Mouse (Mus musculus): ENCODE data around the gene Chpf. TPM values are rescaled to one million over a fixed set of nuclear protein-coding genes. Genes with fewer than 3 reads are reported as not detected.

Gene Chpf
- polyA plus RNA-seq, 1 experiment = 52.1 TPM

DNA sequence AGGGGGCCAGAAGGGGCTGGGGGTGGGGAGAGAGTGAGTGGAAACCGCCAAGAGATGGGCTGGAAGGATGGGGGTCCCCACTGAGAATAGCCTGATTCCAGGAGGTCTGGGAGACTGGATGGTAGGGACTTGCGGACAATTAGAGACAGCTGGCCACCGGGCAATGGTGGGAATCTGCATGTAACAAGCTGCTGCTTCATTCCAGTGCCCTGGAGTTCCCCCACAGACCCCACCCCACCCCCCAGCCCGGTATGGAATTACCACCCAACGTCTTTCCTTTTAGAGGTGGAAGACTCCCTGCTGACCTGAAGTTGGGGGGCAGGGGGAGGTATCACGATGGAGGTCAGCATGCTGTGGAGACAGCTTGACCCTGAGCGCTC lies 31.1 kb downstream of the Chpf start:
- H3K4me2 ChIP-seq (ENCODE audit: low read depth) = peak overlapping the region; percentile 18
- peak in 1 of 3 experiments; percentile 7 for TF ChIP-seq MYOD1 (IDR thresholded peaks at IDR 0.05; ENCODE audit: control insufficient read depth in 1 of 3, insufficient read length in 2 of 3, low read depth in 2 of 3)
- no peak for TF ChIP-seq E2F4 (IDR thresholded peaks at IDR 0.05; ENCODE audit: insufficient read depth)
- H3K4me3 ChIP-seq = no peak overlapping the region
- no peaks in the 10 kb centered on the region for H3K79me2 ChIP-seq (ENCODE audit: control insufficient read depth, insufficient read depth)
- no peaks in the 10 kb centered on the region for H3K36me3 ChIP-seq (ENCODE audit: control insufficient read depth, insufficient read depth)
- peaks cover 18% of the 10 kb centered on the region for H3K27me3 ChIP-seq (ENCODE audit: control insufficient read depth, insufficient read depth, insufficient read length)
- H3ac ChIP-seq (ENCODE audit: control insufficient read depth, insufficient read length) = no peak overlapping the region

DNA sequence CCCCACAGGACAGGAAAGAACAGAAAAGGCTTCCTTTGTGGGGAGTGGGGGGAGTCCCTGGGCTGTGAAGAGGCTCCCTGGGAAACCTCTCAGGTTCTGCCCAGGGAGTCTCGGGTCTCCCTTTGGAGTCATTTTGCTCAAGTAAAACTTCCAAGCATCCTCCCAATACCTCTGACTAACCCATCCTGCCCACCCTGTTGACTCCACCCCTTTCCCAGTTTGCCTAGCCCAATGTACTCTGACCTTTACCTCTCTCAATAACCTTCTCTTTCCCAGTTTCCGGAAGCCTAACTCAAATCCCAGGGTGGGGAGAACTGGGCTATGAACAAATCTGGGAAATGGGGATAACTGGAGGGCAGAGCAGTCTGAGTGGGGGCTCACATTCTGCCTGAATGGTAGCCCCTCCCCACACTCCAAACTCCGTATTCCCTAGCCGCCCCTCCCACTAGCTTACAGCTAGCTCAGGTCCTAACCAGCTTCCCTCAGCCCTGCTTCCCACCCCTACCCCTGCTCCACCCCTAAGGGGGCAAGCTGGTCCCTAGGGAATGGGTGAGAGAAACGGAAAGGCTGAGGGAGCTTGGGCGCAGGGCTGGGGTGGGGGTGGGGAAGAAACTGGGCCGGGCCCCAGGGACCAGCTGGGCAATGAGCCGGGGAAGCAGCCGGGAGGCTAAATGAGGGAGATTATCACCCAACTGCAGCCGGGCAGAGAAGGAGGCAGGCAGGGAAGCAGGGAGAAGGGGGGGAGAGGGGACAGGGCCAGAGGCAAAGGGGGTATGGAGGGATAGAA lies 31.6 kb downstream of the Chpf start:
- H3K27me3 ChIP-seq (ENCODE audit: control insufficient read depth, insufficient read depth, insufficient read length) = peaks cover 18% of the 10 kb centered on the region

DNA sequence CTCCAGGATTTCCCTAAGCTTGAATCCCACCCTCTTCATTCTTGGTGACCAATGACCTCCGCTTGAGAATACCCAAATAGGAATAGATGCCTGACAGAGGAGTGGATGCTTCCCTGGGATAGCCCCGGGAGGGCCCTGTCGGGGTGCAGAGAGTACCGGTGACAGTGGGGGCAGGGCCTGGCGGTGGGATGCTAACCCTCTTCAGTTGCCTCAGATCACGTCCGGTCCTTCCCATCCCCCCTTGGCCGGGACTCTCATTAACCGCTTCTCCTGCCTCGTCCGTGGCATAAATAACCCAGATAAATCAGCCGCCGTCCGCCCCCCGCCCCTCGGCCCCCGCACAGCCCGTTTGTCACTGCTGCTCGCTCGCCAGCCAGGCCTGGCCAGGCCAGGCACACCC lies 32.5 kb downstream of the Chpf start:
- Histone ChIP-seq H3K79me2 (ENCODE audit: control insufficient read depth, insufficient read depth) (no peaks in the 10 kb centered on the region), H3K4me2 (ENCODE audit: low read depth) (no peak overlapping the region), H3K27me3 (ENCODE audit: control insufficient read depth, insufficient read depth, insufficient read length) (peaks cover 11% of the 10 kb centered on the region), H3K4me3 (no peak overlapping the region), H3K36me3 (ENCODE audit: control insufficient read depth, insufficient read depth) (peaks cover 3% of the 10 kb centered on the region), H3ac (ENCODE audit: control insufficient read depth, insufficient read length) (no peak overlapping the region)
- TF ChIP-seq POLR2AphosphoS2 (IDR thresholded peaks at IDR 0.05; ENCODE audit: insufficient read length, low read depth) = no peak
- TF ChIP-seq CEBPB (IDR thresholded peaks at IDR 0.05; ENCODE audit: insufficient read depth, poor library complexity, severe bottlenecking) = no peak
- TF ChIP-seq USF1 (IDR thresholded peaks at IDR 0.05; ENCODE audit: low read depth) = no peak
- no peak for TF ChIP-seq TCF12 (IDR thresholded peaks at IDR 0.05; ENCODE audit: insufficient read depth, poor library complexity, severe bottlenecking)
- no peak for TF ChIP-seq E2F4 (IDR thresholded peaks at IDR 0.05; ENCODE audit: insufficient read depth)
- no peak for TF ChIP-seq SRF (IDR thresholded peaks at IDR 0.05; ENCODE audit: control insufficient read depth, insufficient read length, low read depth)
- TF ChIP-seq POLR2A (IDR thresholded peaks at IDR 0.05; ENCODE audit: insufficient read length, low read depth) = no peak
- TF ChIP-seq MAX (IDR thresholded peaks at IDR 0.05; ENCODE audit: low read depth) = no peak
- TF ChIP-seq MYOG (IDR thresholded peaks at IDR 0.05; ENCODE audit: control insufficient read depth in 1 of 3, insufficient read depth in 1 of 3, insufficient read length in 2 of 3, low read depth in 2 of 3) = no peak
- TF ChIP-seq TCF3 (IDR thresholded peaks at IDR 0.05; ENCODE audit: insufficient read length, low read depth) = no peak
- TF ChIP-seq REST (IDR thresholded peaks at IDR 0.05; ENCODE audit: insufficient read depth, insufficient read length) = no peak
- TF ChIP-seq MYOD1 (IDR thresholded peaks at IDR 0.05; ENCODE audit: control insufficient read depth in 1 of 3, insufficient read length in 2 of 3, low read depth in 2 of 3) = no peak

More for the DNA sequence above, 31.6 kb downstream of the Chpf start:
- Histone ChIP-seq H3K36me3 (ENCODE audit: control insufficient read depth, insufficient read depth) (peaks cover 2% of the 10 kb centered on the region), H3K4me2 (ENCODE audit: low read depth) (peak overlapping the region; percentile 59), H3K79me2 (ENCODE audit: control insufficient read depth, insufficient read depth) (no peaks in the 10 kb centered on the region), H3K4me3 (no peak overlapping the region), H3ac (ENCODE audit: control insufficient read depth, insufficient read length) (no peak overlapping the region)
- TF ChIP-seq CEBPB (IDR thresholded peaks at IDR 0.05; ENCODE audit: insufficient read depth, poor library complexity, severe bottlenecking) = no peak
- TF ChIP-seq MYOD1 (IDR thresholded peaks at IDR 0.05; ENCODE audit: control insufficient read depth in 1 of 3, insufficient read length in 2 of 3, low read depth in 2 of 3) = no peak
- TF ChIP-seq MAX (IDR thresholded peaks at IDR 0.05; ENCODE audit: low read depth) = no peak

DNA sequence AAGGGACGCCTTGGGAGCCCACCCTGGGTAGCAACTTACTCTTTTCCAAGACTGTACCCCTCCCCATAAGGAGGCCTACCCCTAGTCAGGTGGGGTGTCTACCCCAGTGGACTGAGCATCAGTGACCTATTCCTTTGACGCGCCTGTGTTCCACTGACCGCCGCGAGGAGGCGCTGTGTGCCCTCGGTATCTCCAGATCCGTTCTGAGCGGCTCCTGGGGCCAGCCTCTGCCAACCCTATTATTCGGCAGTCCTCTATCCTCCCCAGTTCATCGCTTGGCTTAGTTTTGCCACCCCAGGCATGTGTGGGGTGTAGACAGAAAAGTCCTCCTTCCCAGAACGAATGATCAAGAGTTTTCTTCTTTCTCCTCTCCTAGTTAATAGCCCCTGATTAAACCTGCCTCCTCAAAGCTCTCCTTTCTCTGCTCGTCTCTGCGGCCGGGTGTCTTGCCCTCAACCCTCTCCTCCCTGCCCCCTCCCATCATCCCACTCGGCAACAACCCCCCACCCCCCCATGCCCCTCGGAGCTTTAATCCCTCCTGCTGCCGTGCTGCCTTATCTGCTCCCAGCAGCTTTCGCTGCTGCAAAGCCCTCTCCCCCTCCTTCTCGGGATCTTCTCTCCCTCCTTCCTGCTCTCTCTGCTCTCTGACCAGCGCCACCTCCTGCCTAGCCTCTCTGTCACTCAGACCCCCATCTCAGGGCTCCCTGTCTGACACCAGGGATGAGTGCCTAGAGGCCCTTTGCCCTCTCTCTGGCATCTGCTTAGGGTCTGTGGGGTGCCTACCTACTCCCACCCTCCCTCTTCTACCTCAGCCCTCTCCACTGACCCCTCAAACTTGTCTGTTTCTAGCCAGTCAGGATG lies 33.1 kb downstream of the Chpf start:
- Histone ChIP-seq H3K27me3 (ENCODE audit: control insufficient read depth, insufficient read depth, insufficient read length) (peaks cover 4% of the 10 kb centered on the region), H3K36me3 (ENCODE audit: control insufficient read depth, insufficient read depth) (peaks cover 3% of the 10 kb centered on the region), H3ac (ENCODE audit: control insufficient read depth, insufficient read length) (no peak overlapping the region), H3K4me3 (no peak overlapping the region), H3K4me2 (ENCODE audit: low read depth) (no peak overlapping the region), H3K79me2 (ENCODE audit: control insufficient read depth, insufficient read depth) (no peaks in the 10 kb centered on the region)
- TF ChIP-seq USF1 (IDR thresholded peaks at IDR 0.05; ENCODE audit: low read depth) (no peak), TCF3 (IDR thresholded peaks at IDR 0.05; ENCODE audit: insufficient read length, low read depth) (no peak), CEBPB (IDR thresholded peaks at IDR 0.05; ENCODE audit: insufficient read depth, poor library complexity, severe bottlenecking) (no peak), MYOG (IDR thresholded peaks at IDR 0.05; ENCODE audit: control insufficient read depth in 1 of 3, insufficient read depth in 1 of 3, insufficient read length in 2 of 3, low read depth in 2 of 3) (no peak), POLR2A (IDR thresholded peaks at IDR 0.05; ENCODE audit: insufficient read length, low read depth) (no peak), MYOD1 (IDR thresholded peaks at IDR 0.05; ENCODE audit: control insufficient read depth in 1 of 3, insufficient read length in 2 of 3, low read depth in 2 of 3) (no peak), E2F4 (IDR thresholded peaks at IDR 0.05; ENCODE audit: insufficient read depth) (no peak), POLR2AphosphoS2 (IDR thresholded peaks at IDR 0.05; ENCODE audit: insufficient read length, low read depth) (no peak), MAX (IDR thresholded peaks at IDR 0.05; ENCODE audit: low read depth) (no peak), TCF12 (IDR thresholded peaks at IDR 0.05; ENCODE audit: insufficient read depth, poor library complexity, severe bottlenecking) (no peak), REST (IDR thresholded peaks at IDR 0.05; ENCODE audit: insufficient read depth, insufficient read length) (no peak), SRF (IDR thresholded peaks at IDR 0.05; ENCODE audit: control insufficient read depth, insufficient read length, low read depth) (no peak)
